Mouse (Mus musculus): ENCODE results near the gene Rnf24. TPM values are rescaled to one million over a fixed set of nuclear protein-coding genes. Genes with fewer than 3 reads are reported as not detected.

Rnf24 gene
- polyA plus RNA-seq, 1 experiment = 3.0 TPM

- no peak overlapping the region for H3K4me2 ChIP-seq (ENCODE audit: low read depth)
- H3K36me3 ChIP-seq (ENCODE audit: control insufficient read depth, insufficient read depth) = peaks cover 73% of the 10 kb centered on the region
- TF ChIP-seq TCF3 (IDR thresholded peaks at IDR 0.05; ENCODE audit: insufficient read length, low read depth) (no peak), SRF (IDR thresholded peaks at IDR 0.05; ENCODE audit: control insufficient read depth, insufficient read length, low read depth) (no peak), POLR2AphosphoS2 (IDR thresholded peaks at IDR 0.05; ENCODE audit: insufficient read length, low read depth) (no peak), POLR2A (IDR thresholded peaks at IDR 0.05; ENCODE audit: insufficient read length, low read depth) (no peak), MYOG (IDR thresholded peaks at IDR 0.05; ENCODE audit: control insufficient read depth in 1 of 3, insufficient read depth in 1 of 3, insufficient read length in 2 of 3, low read depth in 2 of 3) (no peak), MAX (IDR thresholded peaks at IDR 0.05; ENCODE audit: low read depth) (no peak), USF1 (IDR thresholded peaks at IDR 0.05; ENCODE audit: low read depth) (no peak), MYOD1 (IDR thresholded peaks at IDR 0.05; ENCODE audit: control insufficient read depth in 1 of 3, insufficient read length in 2 of 3, low read depth in 2 of 3) (no peak), CEBPB (IDR thresholded peaks at IDR 0.05; ENCODE audit: insufficient read depth, poor library complexity, severe bottlenecking) (no peak), E2F4 (IDR thresholded peaks at IDR 0.05; ENCODE audit: insufficient read depth) (no peak), REST (IDR thresholded peaks at IDR 0.05; ENCODE audit: insufficient read depth, insufficient read length) (no peak), TCF12 (IDR thresholded peaks at IDR 0.05; ENCODE audit: insufficient read depth, poor library complexity, severe bottlenecking) (no peak)
- H3K27me3 ChIP-seq (ENCODE audit: control insufficient read depth, insufficient read depth, insufficient read length) = no peaks in the 10 kb centered on the region
- H3ac ChIP-seq (ENCODE audit: control insufficient read depth, insufficient read length) = no peak overlapping the region
- H3K79me2 ChIP-seq (ENCODE audit: control insufficient read depth, insufficient read depth) = no peaks in the 10 kb centered on the region
- no peak overlapping the region for H3K4me3 ChIP-seq
Measured at GRCm38 (mm10) chr2:131281596-131281995, 71.1 kb downstream of the Rnf24 start.

- Histone ChIP-seq H3K27me3 (ENCODE audit: control insufficient read depth, insufficient read depth, insufficient read length) (no peaks in the 10 kb centered on the region), H3K36me3 (ENCODE audit: control insufficient read depth, insufficient read depth) (peaks cover 61% of the 10 kb centered on the region), H3ac (ENCODE audit: control insufficient read depth, insufficient read length) (no peak overlapping the region), H3K4me3 (no peak overlapping the region), H3K4me2 (ENCODE audit: low read depth) (no peak overlapping the region), H3K79me2 (ENCODE audit: control insufficient read depth, insufficient read depth) (peaks cover 12% of the 10 kb centered on the region)
- TF ChIP-seq POLR2A (IDR thresholded peaks at IDR 0.05; ENCODE audit: insufficient read length, low read depth) = no peak
- no peak for TF ChIP-seq E2F4 (IDR thresholded peaks at IDR 0.05; ENCODE audit: insufficient read depth)
- TF ChIP-seq CEBPB (IDR thresholded peaks at IDR 0.05; ENCODE audit: insufficient read depth, poor library complexity, severe bottlenecking) = no peak
- TF ChIP-seq TCF12 (IDR thresholded peaks at IDR 0.05; ENCODE audit: insufficient read depth, poor library complexity, severe bottlenecking) = no peak
- TF ChIP-seq MYOG (IDR thresholded peaks at IDR 0.05; ENCODE audit: control insufficient read depth in 1 of 3, insufficient read depth in 1 of 3, insufficient read length in 2 of 3, low read depth in 2 of 3) = no peak
- TF ChIP-seq TCF3 (IDR thresholded peaks at IDR 0.05; ENCODE audit: insufficient read length, low read depth) = no peak
- TF ChIP-seq MYOD1 (IDR thresholded peaks at IDR 0.05; ENCODE audit: control insufficient read depth in 1 of 3, insufficient read length in 2 of 3, low read depth in 2 of 3) = no peak
- no peak for TF ChIP-seq MAX (IDR thresholded peaks at IDR 0.05; ENCODE audit: low read depth)
Measured at GRCm38 (mm10) chr2:131276722-131277121, 76.0 kb downstream of the Rnf24 start.

- H3K79me2 ChIP-seq (ENCODE audit: control insufficient read depth, insufficient read depth) = peaks cover 24% of the 10 kb centered on the region
- no peak for TF ChIP-seq TCF12 (IDR thresholded peaks at IDR 0.05; ENCODE audit: insufficient read depth, poor library complexity, severe bottlenecking)
- no peak for TF ChIP-seq MYOG (IDR thresholded peaks at IDR 0.05; ENCODE audit: control insufficient read depth in 1 of 3, insufficient read depth in 1 of 3, insufficient read length in 2 of 3, low read depth in 2 of 3)
- TF ChIP-seq REST (IDR thresholded peaks at IDR 0.05; ENCODE audit: insufficient read depth, insufficient read length) = no peak
- TF ChIP-seq POLR2AphosphoS2 (IDR thresholded peaks at IDR 0.05; ENCODE audit: insufficient read length, low read depth) = no peak
- no peak for TF ChIP-seq SRF (IDR thresholded peaks at IDR 0.05; ENCODE audit: control insufficient read depth, insufficient read length, low read depth)
- TF ChIP-seq POLR2A (IDR thresholded peaks at IDR 0.05; ENCODE audit: insufficient read length, low read depth) = no peak
- peaks cover 51% of the 10 kb centered on the region for H3K36me3 ChIP-seq (ENCODE audit: control insufficient read depth, insufficient read depth)
- H3K4me3 ChIP-seq = no peak overlapping the region
- no peak overlapping the region for H3K4me2 ChIP-seq (ENCODE audit: low read depth)
- H3ac ChIP-seq (ENCODE audit: control insufficient read depth, insufficient read length) = no peak overlapping the region
- no peaks in the 10 kb centered on the region for H3K27me3 ChIP-seq (ENCODE audit: control insufficient read depth, insufficient read depth, insufficient read length)
Measured at GRCm38 (mm10) chr2:131275493-131275892, 77.2 kb downstream of the Rnf24 start.

- H3K4me3 ChIP-seq = no peak overlapping the region
- no peak for TF ChIP-seq TCF12 (IDR thresholded peaks at IDR 0.05; ENCODE audit: insufficient read depth, poor library complexity, severe bottlenecking)
- TF ChIP-seq MAX (IDR thresholded peaks at IDR 0.05; ENCODE audit: low read depth) = no peak
- no peak for TF ChIP-seq USF1 (IDR thresholded peaks at IDR 0.05; ENCODE audit: low read depth)
- no peak for TF ChIP-seq CEBPB (IDR thresholded peaks at IDR 0.05; ENCODE audit: insufficient read depth, poor library complexity, severe bottlenecking)
- no peak for TF ChIP-seq POLR2AphosphoS2 (IDR thresholded peaks at IDR 0.05; ENCODE audit: insufficient read length, low read depth)
- TF ChIP-seq SRF (IDR thresholded peaks at IDR 0.05; ENCODE audit: control insufficient read depth, insufficient read length, low read depth) = no peak
- TF ChIP-seq E2F4 (IDR thresholded peaks at IDR 0.05; ENCODE audit: insufficient read depth) = no peak
- no peak for TF ChIP-seq TCF3 (IDR thresholded peaks at IDR 0.05; ENCODE audit: insufficient read length, low read depth)
- no peak for TF ChIP-seq POLR2A (IDR thresholded peaks at IDR 0.05; ENCODE audit: insufficient read length, low read depth)
- no peak for TF ChIP-seq REST (IDR thresholded peaks at IDR 0.05; ENCODE audit: insufficient read depth, insufficient read length)
- TF ChIP-seq MYOG (IDR thresholded peaks at IDR 0.05; ENCODE audit: control insufficient read depth in 1 of 3, insufficient read depth in 1 of 3, insufficient read length in 2 of 3, low read depth in 2 of 3) = no peak
- H3K27me3 ChIP-seq (ENCODE audit: control insufficient read depth, insufficient read depth, insufficient read length) = no peaks in the 10 kb centered on the region
- H3K4me2 ChIP-seq (ENCODE audit: low read depth) = peak overlapping the region; percentile 72
- no peak overlapping the region for H3ac ChIP-seq (ENCODE audit: control insufficient read depth, insufficient read length)
- peaks cover 71% of the 10 kb centered on the region for H3K79me2 ChIP-seq (ENCODE audit: control insufficient read depth, insufficient read depth)
- H3K36me3 ChIP-seq (ENCODE audit: control insufficient read depth, insufficient read depth) = no peaks in the 10 kb centered on the region
Measured at GRCm38 (mm10) chr2:131265056-131265455, 87.6 kb downstream of the Rnf24 start.

- Histone ChIP-seq H3ac (ENCODE audit: control insufficient read depth, insufficient read length) (no peak overlapping the region), H3K79me2 (ENCODE audit: control insufficient read depth, insufficient read depth) (peaks cover 61% of the 10 kb centered on the region), H3K27me3 (ENCODE audit: control insufficient read depth, insufficient read depth, insufficient read length) (no peaks in the 10 kb centered on the region), H3K36me3 (ENCODE audit: control insufficient read depth, insufficient read depth) (no peaks in the 10 kb centered on the region), H3K4me3 (peak overlapping the region; percentile 52), H3K4me2 (ENCODE audit: low read depth) (peak overlapping the region; percentile 72)
- no peak for TF ChIP-seq E2F4 (IDR thresholded peaks at IDR 0.05; ENCODE audit: insufficient read depth)
- TF ChIP-seq MYOD1 (IDR thresholded peaks at IDR 0.05; ENCODE audit: control insufficient read depth in 1 of 3, insufficient read length in 2 of 3, low read depth in 2 of 3) = no peak
- TF ChIP-seq TCF3 (IDR thresholded peaks at IDR 0.05; ENCODE audit: insufficient read length, low read depth) = no peak
- TF ChIP-seq REST (IDR thresholded peaks at IDR 0.05; ENCODE audit: insufficient read depth, insufficient read length) = no peak
- no peak for TF ChIP-seq TCF12 (IDR thresholded peaks at IDR 0.05; ENCODE audit: insufficient read depth, poor library complexity, severe bottlenecking)
- TF ChIP-seq POLR2AphosphoS2 (IDR thresholded peaks at IDR 0.05; ENCODE audit: insufficient read length, low read depth) = no peak
- no peak for TF ChIP-seq CEBPB (IDR thresholded peaks at IDR 0.05; ENCODE audit: insufficient read depth, poor library complexity, severe bottlenecking)
- no peak for TF ChIP-seq USF1 (IDR thresholded peaks at IDR 0.05; ENCODE audit: low read depth)
Measured at GRCm38 (mm10) chr2:131264027-131264426, 88.7 kb downstream of the Rnf24 start.

All from myocyte (in vitro differentiated cells).